Mouse (Mus musculus) cerebellum, postnatal 36 days (tissue): ENCODE data around the gene Cfap69.

Experiments
- DNase-seq, 2 experiments: peaks; one replicate each; pipeline ENCODE4 v3.0.0; 2021 to 2022; ENCODE audit warnings: mixed read lengths in 2 of 2

The Cfap69 gene

DNA sequence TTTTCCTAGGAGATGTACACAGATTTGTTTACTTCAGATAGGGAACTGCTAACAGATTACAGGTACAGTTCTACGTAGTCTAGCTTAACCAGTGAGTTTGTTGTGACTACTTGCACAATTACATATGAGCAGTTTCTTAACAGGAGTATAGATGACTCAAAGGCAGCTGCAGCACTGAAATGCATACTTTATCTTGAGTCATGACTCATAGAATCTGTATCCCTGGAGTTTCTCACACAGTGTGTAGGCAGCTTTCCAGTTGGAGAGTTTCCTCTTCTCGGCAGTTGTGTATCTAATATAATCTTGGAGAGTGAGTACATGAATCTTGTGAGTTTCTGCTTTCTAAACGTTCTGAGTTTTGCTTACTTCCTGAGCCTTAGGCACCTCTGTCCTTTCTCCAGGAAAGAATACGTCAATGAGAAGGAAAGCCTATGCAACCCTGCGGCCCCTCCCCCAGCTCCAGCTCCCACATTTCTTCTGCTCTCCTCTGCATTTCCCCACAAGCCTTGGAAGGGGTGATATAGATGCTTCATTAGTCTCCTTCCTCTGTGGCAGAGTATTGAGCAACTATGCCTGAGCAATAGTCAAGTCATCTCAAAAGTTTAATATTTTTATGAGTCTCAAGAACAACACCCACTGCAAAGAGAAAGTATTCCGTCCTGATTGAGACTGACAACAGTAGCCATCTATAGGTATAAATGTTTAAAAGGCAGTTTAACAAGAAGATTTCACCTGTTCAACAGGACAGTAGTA, 15.0 kb downstream of the Cfap69 start:
- DNase-seq = no peak

- no peak for DNase-seq
These were observed 17.9 kb downstream of the Cfap69 start for GRCm38 (mm10) chr5:5646173-5646572.

GRCm38 (mm10) chr5:5638496-5638895, 25.5 kb downstream of the Cfap69 start:
- DNase-seq = no peak

DNA sequence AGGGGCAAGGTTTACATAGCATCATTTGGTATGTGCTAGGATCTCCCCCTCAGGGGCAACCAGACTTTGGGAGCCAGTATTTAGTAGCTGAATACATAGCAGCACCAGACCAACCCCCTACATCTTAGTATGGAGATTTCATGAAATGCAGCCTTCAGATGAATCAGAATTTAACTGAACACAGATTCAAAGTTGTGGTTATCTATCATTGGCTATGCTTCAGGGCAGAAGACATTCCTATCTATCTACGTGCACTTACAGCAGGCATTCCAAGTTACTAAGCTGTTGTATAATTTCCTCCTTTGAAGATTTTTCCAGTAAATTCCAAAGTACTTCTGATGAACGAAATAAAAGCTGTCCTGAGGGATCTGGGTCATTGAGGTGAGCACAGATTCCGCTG, 38.5 kb downstream of the Cfap69 start:
- no peak for DNase-seq

GRCm38 (mm10) chr5:5618329-5618728, 45.7 kb downstream of the Cfap69 start:
- DNase-seq = no peak

GRCm38 (mm10) chr5:5610540-5610939, 53.5 kb downstream of the Cfap69 start:
- DNase-seq = peak; percentile 37 to 56

DNA sequence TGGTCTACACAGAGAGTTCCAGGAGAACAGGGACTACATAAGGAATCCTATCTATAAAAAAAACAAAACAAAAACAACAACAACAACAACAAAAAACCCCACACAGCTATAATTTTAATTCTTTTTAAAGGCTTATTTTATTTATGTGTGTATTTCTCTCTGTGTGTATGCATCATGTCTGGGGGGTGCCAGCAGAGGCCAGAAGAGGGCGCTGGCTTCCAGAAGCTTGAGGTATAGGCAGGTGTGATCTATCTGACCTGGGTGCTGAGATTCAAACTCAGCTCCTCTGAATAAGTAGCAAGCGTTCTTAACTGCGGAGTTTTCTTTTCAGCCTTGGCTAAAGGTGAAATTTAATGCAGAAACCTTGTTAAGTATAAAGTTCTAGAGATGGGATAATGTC, 76.4 kb downstream of the Cfap69 start:
- DNase-seq = no peak

DNA sequence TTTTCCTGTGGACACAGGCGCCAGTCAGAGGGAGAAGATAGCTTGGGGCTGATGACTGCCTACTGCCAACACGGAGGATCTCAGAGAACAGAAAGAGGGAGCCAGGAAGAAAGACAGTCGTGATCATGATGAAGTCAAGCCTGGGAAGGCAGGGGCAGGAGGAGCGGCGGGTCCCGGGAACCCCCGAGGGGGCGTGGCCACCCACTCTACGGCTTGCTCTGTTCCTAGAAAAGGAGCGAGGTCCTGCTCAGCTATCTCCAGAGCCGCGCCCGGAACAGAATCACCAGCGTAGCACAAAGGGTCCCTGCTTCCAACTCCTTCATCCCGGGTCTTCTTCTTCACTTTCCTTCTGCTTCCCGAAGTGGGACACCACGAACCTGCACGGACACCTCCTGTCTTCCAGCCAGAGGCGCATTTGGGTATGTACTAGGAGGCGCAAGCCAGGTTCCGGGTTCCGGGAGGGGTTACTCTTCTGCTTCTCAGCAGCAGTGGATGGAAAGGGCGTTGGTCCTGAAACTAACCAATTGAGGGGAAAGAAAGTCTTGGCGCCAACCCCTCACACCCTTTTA, 90.2 kb downstream of the Cfap69 start, which contains the start of gene Gm8773:
TSS of gene Gm8773 (plus strand) at position 51 of the 569 bp plus-strand sequence.
- peak; percentile 21 to 25 for DNase-seq

GRCm38 (mm10) chr5:5562435-5562834, 101.6 kb downstream of the Cfap69 start:
- DNase-seq = no peak

GRCm38 (mm10) chr5:5561041-5561706, 102.9 kb downstream of the Cfap69 start:
- no peak for DNase-seq

- no peak for DNase-seq
These were observed 104.2 kb downstream of the Cfap69 start for GRCm38 (mm10) chr5:5559798-5560197.

GRCm38 (mm10) chr5:5559079-5559740, 104.8 kb downstream of the Cfap69 start, which contains the start of gene Gtpbp10:
Gene Gtpbp10, minus strand, starts transcription at chr5:5559538.
- peak; percentile 91 to 92 for DNase-seq

- no peak for DNase-seq
These were observed 112.9 kb downstream of the Cfap69 start for GRCm38 (mm10) chr5:5551110-5551509.

GRCm38 (mm10) chr5:5540385-5540784, 123.7 kb downstream of the Cfap69 start:
- DNase-seq = no peak

DNA sequence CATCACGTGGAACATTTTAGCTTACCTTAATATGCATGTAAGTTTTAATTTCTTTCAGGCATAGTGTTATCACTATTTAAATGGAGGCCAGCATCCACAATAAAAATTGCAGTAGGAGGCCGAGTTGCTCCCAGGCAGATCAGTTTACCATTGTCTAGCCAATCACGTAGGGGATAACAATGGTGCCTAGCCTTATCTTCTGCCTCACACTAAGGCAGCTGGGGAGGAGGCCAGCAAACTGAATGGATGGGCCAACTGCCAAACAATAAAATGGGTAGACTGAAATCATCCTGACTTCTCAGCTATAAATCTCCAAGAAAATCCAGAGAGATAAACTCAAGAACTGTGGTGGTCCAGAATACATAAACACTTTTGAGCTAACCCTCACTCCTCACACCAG, 124.3 kb downstream of the Cfap69 start:
- DNase-seq = no peak

DNA sequence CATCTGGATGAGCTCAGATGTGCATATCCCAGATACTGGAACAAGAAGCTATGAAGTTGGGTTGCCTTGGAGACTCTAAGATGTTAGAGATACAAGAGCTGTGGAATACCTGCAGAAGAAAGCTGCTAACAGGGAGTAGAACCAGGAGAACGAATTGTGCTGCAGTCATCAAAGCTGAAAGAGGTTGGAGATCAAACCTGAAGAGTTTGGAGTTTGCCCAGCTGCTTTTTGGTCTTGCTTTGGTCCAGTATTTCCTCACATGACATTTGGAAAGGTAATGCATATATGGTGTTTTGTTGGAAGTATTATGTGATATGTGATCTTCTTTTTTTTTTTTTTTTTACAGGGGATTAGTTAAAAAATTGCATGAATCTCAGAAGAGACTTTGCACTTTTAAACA, 127.9 kb downstream of the Cfap69 start:
- no peak for DNase-seq

DNA sequence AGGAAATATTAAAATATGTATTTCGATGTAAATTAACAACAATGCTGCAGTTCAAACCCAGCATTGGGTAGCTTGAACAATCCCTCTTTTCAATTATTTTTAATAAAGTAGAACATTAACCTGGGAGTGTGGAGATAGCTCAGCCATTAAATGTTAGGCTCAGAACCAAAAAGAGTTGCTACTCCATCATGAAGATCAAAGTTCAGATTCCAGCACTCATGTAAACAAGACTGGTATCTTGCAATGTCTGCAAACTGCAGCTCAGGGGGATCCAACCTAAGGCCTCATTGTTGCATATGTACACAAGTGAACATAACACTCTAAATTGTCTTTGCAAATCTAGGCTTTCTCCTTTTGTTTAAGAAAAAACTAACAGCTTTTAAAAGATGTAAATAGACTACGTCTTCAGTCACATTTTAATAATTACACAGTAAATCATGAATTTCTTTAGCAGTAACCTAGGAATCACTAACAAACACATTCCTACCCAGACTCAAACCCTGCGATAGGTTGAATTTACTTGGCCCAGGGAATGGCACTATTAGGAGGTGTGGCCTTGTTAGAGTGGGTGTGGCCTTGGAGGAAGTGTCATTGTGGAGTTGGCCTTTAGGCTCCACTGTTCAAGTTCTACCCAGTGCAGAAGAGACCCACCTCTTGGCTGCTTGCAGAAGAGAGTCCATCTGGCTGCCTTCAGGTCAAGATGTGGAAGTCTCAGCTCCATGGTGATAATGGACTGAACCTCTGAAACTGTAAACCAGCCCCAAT, 130.2 kb downstream of the Cfap69 start:
- no peak for DNase-seq
